Mouse (Mus musculus) cerebellum, adult 2 months (tissue): ENCODE results near the gene Gzmn. TPM values are rescaled to one million over a fixed set of nuclear protein-coding genes. Genes with fewer than 3 reads are reported as not detected.
A peak's percentile ranks its signal among the peaks of the same experiment; 100 is the strongest.
"Not testable (repeated sequence)": the region's sequence is repeated elsewhere in the genome, so short reads cannot be mapped to it uniquely, and the experiment has no call there.

Experiments used
- DNase-seq, 2 experiments: peaks; one replicate each; pipeline ENCODE4 v3.0.0; 2021
- H3K27ac ChIP-seq: fragments of 200-500 bp; 2 replicates; pipeline ENCODE4 v1.5.1; 2012; ENCODE audit warnings: low read length, control low read depth, inconsistent platforms; ENCODE audit not compliant: insufficient read depth
- H3K27me3 ChIP-seq: fragments of 200-500 bp; 2 replicates; pipeline ENCODE4 v1.6.1; 2012; ENCODE audit warnings: inconsistent platforms, mild to moderate bottlenecking, low read length, moderate library complexity; ENCODE audit not compliant: control insufficient read depth, insufficient read depth
- H3K4me1 ChIP-seq: fragments of 200-500 bp; 2 replicates; pipeline ENCODE4 v1.6.1; 2011; ENCODE audit warnings: low read length; ENCODE audit not compliant: control insufficient read depth, insufficient read depth
- H3K4me3 ChIP-seq: fragments of 200-500 bp; replicated peaks from 2 replicates; pipeline ENCODE3; 2011; ENCODE audit warnings: mild to moderate bottlenecking, low read depth, low read length, control low read depth; ENCODE audit not compliant: insufficient read depth
- CTCF ChIP-seq: fragments of 200-500 bp; IDR thresholded peaks from 2 replicates; pipeline ENCODE4 v1.5.1; 2011; ENCODE audit warnings: low read depth, mild to moderate bottlenecking, control low read depth, low read length, moderate library complexity, borderline replicate concordance; ENCODE audit not compliant: insufficient read depth
- POLR2A ChIP-seq: fragments of 200-500 bp; IDR thresholded peaks from 2 replicates; pipeline ENCODE4 v1.6.1; 2011; ENCODE audit warnings: low read length, control low read depth, borderline replicate concordance; ENCODE audit not compliant: insufficient read depth
- WGBS: fragments of 180-500 bp; shearing (Covaris S2); methylation state at CpG from one replicate; pipeline ENCODE4 v1.1.7; 2018; 5-methylcytosine and 5-hydroxymethylcytosine counted together
- polyA plus RNA-seq: library from polyadenylated mRNA; depleted of rRNA; stranded (reverse); fragments of >200 nt; gene quantifications from 2 replicates; pipeline ENCODE4 v1.2.3, GENCODE M21; 2012; rRNA removed

Gene Gzmn
- polyA plus RNA-seq: not detected in 2 replicates

GRCm38 (mm10) chr14:56174499-56174898 lies at the start of gene Gzmn:
Gene Gzmn (minus strand): TSS chr14:56174599.
- Histone ChIP-seq H3K27me3 (no peaks in the 10 kb centered on the region), H3K4me1 (peaks cover 4% of the 10 kb centered on the region), H3K27ac (no peak within 1 kb of the TSS), H3K4me3 (no peak within 1 kb of the TSS)
- WGBS: 94% methylated on average over 5 of the region's 5 CpGs
- DNase-seq: no peak
- TF ChIP-seq POLR2A (no peak), CTCF (no peak)

GRCm38 (mm10) chr14:56211317-56211716 lies 36.9 kb upstream of the Gzmn start, which contains the start of gene Gzmf:
Gene Gzmf (minus strand): TSS chr14:56211417.
- whole genome bisulfite sequencing: 90% methylated on average over 4 of the region's 4 CpGs
- Histone ChIP-seq H3K4me3 (no peak within 1 kb of the TSS), H3K27ac (no peak within 1 kb of the TSS), H3K27me3 (no peaks in the 10 kb centered on the region), H3K4me1 (no peaks in the 10 kb centered on the region)
- no peak for DNase-seq
- TF ChIP-seq POLR2A (no peak), CTCF (no peak)

GRCm38 (mm10) chr14:56205613-56206012 lies 31.2 kb upstream of the Gzmn start:
- no peak overlapping the region for H3K4me3 ChIP-seq
- no peaks in the 10 kb centered on the region for H3K4me1 ChIP-seq
- H3K27me3 ChIP-seq: no peaks in the 10 kb centered on the region
- no peak overlapping the region for H3K27ac ChIP-seq
- TF ChIP-seq CTCF (no peak), POLR2A (no peak)
- DNase-seq: no peak
- WGBS: 94% methylated on average over 1 of the region's 1 CpGs

- not testable (repeated sequence) for H3K4me3 ChIP-seq, H3K4me1 ChIP-seq, H3K27me3 ChIP-seq, H3K27ac ChIP-seq, DNase-seq
- WGBS: 48% methylated on average over 5 of the region's 5 CpGs
- TF ChIP-seq CTCF: 0 out of 2 replicates have a peak, but pooled peaks have one; percentile 9
These were observed 30.6 kb upstream of the Gzmn start for GRCm38 (mm10) chr14:56205021-56205420.

GRCm38 (mm10) chr14:56203975-56204374 lies 29.6 kb upstream of the Gzmn start:
- H3K27me3 ChIP-seq: no peaks in the 10 kb centered on the region
- TF ChIP-seq POLR2A (no peak), CTCF (peak; percentile 86)
- 10% methylated on average over 2 of the region's 2 CpGs for WGBS
- DNase-seq: peak; percentile 33 to 56
- H3K4me1 ChIP-seq: no peaks in the 10 kb centered on the region
- no peak overlapping the region for H3K27ac ChIP-seq
- H3K4me3 ChIP-seq: no peak overlapping the region

- H3K4me3 ChIP-seq: no peak overlapping the region
- H3K27me3 ChIP-seq: no peaks in the 10 kb centered on the region
- 0 out of 2 replicates have a peak, but pooled peaks have one; percentile 5 for TF ChIP-seq CTCF
- TF ChIP-seq POLR2A: no peak
- H3K27ac ChIP-seq: no peak overlapping the region
- 55% methylated on average over 6 of the region's 6 CpGs for WGBS
- no peak for DNase-seq
- H3K4me1 ChIP-seq: no peaks in the 10 kb centered on the region
These were observed 12.5 kb upstream of the Gzmn start for GRCm38 (mm10) chr14:56186946-56187345.

GRCm38 (mm10) chr14:56186521-56186920 lies 12.1 kb upstream of the Gzmn start:
- TF ChIP-seq CTCF: no peak
- TF ChIP-seq POLR2A: no peak
- WGBS: 74% methylated on average over 5 of the region's 5 CpGs
- Histone ChIP-seq H3K27me3 (no peaks in the 10 kb centered on the region), H3K27ac (no peak overlapping the region), H3K4me1 (no peaks in the 10 kb centered on the region), H3K4me3 (no peak overlapping the region)
- DNase-seq: no peak

GRCm38 (mm10) chr14:56177651-56178050 lies 3.3 kb upstream of the Gzmn start:
- H3K27me3 ChIP-seq, DNase-seq: not testable (repeated sequence)
- WGBS: 28% methylated on average over 8 of the region's 8 CpGs

More at GRCm38 (mm10) chr14:56177651-56178050, 3.3 kb upstream of the Gzmn start:
- H3K4me3 ChIP-seq, H3K27ac ChIP-seq, H3K4me1 ChIP-seq: not testable (repeated sequence)
- TF ChIP-seq CTCF: peak; percentile 38; the same call in 1 of the 2 replicates
